Mouse (Mus musculus) adrenal gland, adult 18-20 months (tissue): ENCODE measurements at regions not wholly inside any gene's neighbourhood (a gene's known extent, or its start where the extent isn't known, plus 50 kb on each side); places are given as distances from the start of the nearest gene placed in this dataset.

Source experiments
- DNase-seq, 2 experiments: peaks; one replicate each; pipeline ENCODE4 v3.0.0; 2021 to 2022; ENCODE audit warnings: low spot score in 2 of 2

DNA sequence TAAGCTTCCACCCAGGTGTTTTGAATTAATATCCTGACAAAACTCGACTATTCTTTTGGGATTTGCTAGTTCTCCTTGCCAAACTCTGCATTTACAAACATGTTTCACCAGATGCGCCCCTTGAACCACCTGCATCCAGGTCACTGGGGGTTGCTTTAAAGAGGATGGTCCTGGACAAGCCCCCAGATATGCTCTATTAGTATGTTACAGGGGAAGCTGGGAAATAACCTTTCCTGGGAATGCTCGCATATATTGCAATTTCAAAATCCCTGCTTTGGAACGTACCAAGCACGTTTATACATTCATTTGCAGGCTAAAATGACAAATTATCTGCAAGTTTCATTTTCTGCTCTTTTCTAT lies 205.2 kb upstream of the Xrcc4 start:
- DNase-seq, result no peak

- no peak for DNase-seq
These were observed 204.6 kb upstream of the Xrcc4 start for GRCm38 (mm10) chr13:90293697-90294647.

DNA sequence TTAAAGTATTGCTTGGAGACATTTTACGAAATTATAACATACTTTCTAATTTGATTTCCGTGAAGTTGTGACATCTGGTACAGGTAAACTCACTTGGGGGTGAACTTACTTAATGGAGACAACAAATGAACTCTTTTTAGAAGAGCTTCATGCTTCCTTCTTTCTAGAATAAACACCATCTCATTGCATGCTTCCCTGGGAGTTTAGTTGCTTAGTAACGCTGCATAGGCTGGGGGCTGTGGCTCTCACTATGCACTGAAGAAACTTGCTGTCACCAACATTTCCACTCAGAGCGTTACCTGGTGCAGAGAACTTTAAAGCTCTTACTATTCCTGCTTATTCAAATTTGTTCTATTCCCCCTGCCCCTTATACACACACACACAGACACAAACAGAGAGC lies 203.5 kb upstream of the Xrcc4 start:
- DNase-seq, result no peak

DNA sequence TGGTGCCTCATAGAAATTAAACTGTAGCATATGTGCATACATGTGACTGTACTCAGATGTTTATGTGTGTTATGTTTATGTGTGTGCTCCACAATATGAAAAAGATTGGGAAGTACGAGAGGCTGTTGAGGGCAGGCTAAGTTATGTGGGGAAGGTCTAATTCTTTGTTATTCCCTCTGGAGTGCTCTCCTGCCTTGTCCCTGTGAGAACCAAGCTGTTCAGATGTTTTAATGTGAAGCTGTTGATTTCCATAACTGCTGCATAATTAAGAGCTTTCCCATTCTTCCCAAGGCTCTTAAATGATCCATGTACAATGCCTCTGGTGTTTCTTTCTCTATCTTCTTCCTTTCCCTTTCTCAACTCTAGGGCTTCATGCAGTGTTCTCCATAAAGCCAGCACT lies 202.7 kb upstream of the Xrcc4 start:
- no peak for DNase-seq

GRCm38 (mm10) chr13:90280976-90281375 lies 191.6 kb upstream of the Xrcc4 start:
- no peak for DNase-seq

DNA sequence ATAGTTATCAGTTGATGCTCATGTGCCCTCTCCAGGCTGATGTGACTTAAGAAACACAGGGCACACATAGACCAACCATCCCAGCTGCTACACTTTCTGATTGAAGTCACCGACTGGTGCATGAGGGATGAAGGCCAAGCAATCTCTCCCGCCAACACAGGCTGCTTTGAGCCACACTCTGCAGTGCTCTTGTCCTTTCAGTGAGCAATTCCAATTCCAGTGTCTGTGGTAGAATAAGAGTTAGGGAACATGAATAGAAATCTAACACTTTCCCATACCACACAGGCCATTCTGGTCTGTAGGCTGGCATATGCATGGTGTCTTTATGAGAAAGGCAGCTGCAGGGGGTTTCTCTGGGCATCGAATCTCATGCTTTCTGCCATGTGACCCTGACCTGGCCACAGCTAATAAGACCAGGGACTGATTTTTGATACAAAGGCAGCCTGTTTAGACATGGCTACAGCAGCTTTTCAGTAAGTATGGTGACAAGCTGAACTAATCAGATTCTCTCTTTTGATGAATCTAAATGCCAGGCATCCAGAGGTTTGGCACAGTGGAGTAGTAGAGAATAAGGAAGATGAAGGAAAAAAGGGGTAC lies 190.5 kb upstream of the Xrcc4 start:
- no peak for DNase-seq

GRCm38 (mm10) chr13:90279355-90279754 lies 189.9 kb upstream of the Xrcc4 start:
- DNase-seq, result no peak

DNA sequence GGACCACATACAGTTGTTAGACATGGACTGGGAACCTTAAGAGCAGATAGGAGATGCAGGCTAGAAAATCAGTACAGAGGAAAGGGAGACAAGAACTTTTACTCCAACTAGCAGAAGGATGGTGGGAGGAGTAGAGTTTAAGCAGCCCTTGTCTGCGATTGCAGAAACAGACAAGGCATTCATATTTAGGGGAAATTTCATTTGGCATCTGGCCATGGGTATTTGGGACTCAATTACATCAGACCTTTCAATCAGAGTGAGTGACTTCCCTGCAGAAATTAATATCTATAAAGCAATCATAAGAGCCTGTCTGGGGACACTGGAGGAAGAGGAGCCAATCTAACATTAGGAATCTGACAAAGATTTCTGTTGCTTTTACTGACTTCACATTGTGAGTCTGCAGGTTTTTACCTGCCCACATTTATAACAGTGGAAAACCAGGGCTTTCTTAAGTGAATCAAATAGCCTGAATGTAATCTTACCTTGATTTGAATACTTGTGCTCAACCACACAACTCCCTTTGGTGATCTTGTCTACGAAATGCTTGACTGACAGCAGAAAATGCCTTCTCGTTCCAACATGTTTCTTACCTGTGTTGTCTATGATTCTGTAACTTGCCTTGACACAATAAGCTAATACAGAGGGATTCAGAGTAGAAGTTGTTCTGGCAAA lies 169.8 kb upstream of the Xrcc4 start:
- DNase-seq, result no peak

DNA sequence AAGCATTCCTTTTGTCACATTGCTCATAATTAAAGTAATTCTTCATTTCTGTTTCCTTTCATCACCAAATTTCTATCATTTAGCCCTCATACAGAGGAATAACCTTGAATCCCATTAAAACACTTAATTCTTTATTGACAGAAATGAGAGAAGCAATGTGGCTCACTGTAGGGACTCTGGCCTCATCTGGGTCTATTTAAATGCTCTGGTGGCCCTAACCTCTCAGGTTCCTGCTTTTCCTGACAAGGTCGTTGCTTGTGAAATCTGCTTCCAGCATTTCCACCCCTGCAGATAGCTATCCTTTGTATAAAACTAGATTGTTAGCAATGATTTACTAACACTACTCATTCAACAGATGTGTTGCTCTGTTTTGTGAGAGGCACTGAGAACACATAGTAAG lies 163.6 kb upstream of the Xrcc4 start:
- no peak for DNase-seq

GRCm38 (mm10) chr13:90245997-90246765 lies 156.8 kb upstream of the Xrcc4 start:
- no peak for DNase-seq

DNA sequence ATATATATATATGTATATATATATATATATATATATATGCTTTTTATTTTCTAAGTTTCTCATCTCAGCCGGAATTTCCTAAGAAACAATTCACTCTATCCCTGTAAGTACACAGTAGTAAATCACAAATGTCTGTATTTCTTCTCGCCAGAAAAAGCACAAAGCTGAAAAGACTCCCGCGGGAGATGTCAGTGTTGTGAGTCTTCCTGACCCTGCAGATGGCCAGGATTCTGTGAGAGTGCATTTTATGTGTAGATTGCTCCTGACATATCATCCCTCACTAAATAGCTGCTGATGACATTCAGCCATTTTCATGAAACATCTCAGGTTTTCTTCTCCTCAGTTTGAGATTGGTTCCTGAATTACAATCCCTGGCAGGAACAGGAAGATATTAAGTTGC lies 148.9 kb upstream of the Xrcc4 start:
- DNase-seq, result no peak

DNA sequence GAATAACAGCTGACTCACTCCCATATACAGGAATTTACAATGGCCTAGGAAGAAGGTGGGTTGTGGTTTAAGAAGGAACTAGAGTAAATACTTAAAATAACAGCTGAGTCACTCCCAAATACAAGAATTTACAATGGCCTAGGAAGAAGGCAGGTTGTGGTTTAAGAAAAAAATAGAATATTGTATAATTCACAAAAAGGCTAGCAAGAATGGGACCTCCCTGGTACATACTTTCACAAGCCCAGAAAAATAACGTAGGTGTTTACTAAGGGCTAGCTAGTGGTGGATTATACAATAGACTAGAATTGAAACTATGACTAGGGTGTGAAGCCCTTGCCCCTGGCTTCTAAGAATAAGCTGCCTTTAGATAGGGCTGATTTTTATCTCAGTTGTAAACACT lies 144.6 kb upstream of the Xrcc4 start:
- no peak for DNase-seq

DNA sequence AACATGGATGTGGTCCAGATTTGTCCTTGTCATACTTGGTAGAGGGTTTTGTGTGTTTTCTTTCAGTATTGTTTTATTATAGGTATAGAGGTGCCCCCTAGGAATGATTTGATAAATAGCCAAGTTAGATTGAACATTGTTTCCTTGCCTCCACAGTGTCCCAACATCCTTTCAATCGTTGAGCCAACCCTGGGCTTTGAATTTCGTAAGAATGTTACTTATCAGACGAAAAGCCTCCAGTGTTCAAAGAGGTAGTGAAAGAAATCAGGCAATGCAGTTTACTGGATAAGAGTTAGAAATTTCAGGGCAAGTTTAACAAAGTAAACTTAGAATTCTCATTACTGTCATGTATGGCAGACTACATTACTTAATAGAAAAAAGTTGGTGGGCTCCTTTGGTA lies 144.2 kb upstream of the Xrcc4 start:
- no peak for DNase-seq

DNA sequence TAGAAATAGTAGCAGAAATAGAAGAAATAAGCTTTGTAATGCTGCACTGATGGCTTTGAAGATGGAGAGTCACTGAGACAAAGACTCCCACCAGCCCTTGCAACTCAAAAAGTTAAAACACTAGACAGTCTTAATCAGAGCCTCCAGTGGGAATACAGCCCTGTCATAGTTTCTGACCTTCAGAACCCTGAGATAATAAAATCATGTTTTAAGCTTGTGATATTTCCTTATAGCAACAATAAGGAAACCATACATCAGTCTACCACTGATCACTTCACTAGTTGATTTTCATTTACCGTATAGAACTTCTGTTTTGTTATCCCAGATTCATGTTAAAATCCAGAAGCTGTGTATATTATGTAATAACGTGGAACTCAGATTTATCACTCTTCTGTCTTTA lies 139.7 kb upstream of the Xrcc4 start:
- DNase-seq, result no peak

DNA sequence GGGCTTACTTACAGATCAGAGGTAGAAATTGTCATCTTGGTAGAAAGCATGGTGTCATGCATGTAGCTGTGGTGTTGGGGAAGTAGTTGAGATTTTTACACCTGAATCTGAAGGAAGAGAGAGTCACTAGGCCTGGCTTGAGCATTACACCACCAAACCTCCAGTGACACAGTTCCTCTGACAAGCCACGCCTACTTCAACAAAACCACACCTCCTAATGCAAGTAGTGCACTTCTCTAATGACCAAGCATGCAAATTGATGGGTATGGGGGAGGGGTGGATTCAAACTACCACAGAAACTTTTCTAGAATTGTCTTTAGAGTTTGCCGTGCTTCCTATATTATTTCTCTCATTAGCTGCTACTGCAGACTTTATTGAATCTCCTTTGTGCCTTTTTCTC lies 136.8 kb upstream of the Xrcc4 start:
- no peak for DNase-seq

- DNase-seq, result no peak
These were observed 123.0 kb upstream of the Xrcc4 start for GRCm38 (mm10) chr13:90212390-90212789.

DNA sequence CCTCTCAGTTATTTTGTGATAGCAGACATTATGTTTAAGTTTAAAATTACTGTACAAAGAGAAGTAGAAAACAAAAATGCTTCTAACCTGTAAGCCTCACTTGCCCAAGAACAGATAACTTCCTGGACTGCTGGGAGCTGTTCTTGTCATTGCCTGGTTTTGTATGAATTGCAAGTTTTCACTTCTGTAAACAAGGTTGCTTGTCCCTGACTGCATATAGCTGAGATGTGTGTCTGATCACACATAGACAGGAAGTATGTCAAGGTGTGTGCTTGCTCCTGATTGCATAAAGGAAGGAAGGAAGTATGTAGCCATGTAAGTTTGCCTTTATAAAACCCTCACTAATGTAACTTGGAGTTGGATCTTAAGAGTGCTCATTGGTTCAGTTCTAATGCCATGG lies 118.5 kb upstream of the Xrcc4 start:
- no peak for DNase-seq
